Mouse (Mus musculus) embryonic facial prominence, embryonic 11.5 days (tissue): Measurements from ENCODE around the gene Psmb8. TPM values are rescaled to one million over a fixed set of nuclear protein-coding genes. Genes with fewer than 3 reads are reported as not detected.

ENCODE experiments used
- ATAC-seq: fragments of 200-750 bp; cut with Nextera tagmentation; replicated peaks from 2 replicates; pipeline ENCODE4 v1.8.0; 2017; ENCODE audit warnings: low read depth; ENCODE audit not compliant: insufficient number of reproducible peaks, low FRiP score, low TSS enrichment
- DNase-seq: peaks from one replicate; pipeline ENCODE4 v3.0.0-alpha.2; 2015; ENCODE audit warnings: low spot score
- H3K27ac ChIP-seq: fragments of 300-500 bp; sonication (generic); replicated peaks from 2 replicates; pipeline ENCODE4 v1.5.1; 2014; ENCODE audit warnings: mild to moderate bottlenecking, low read depth, low read length, control low read depth
- H3K27me3 ChIP-seq: fragments of 300-500 bp; sonication (generic); 2 replicates; pipeline ENCODE4 v1.6.1; 2014; ENCODE audit warnings: mild to moderate bottlenecking, low read length, moderate library complexity, mixed read lengths; ENCODE audit not compliant: control insufficient read depth, insufficient read depth
- H3K36me3 ChIP-seq: fragments of 300-500 bp; sonication (generic); replicated peaks from 2 replicates; pipeline ENCODE4 v1.6.1; 2014; ENCODE audit warnings: low read depth, mild to moderate bottlenecking, low read length, moderate library complexity, mixed read lengths; ENCODE audit not compliant: control insufficient read depth, insufficient read depth
- H3K4me1 ChIP-seq: fragments of 300-500 bp; sonication (generic); 2 replicates; pipeline ENCODE4 v1.6.1; 2014; ENCODE audit warnings: low read length, mixed read lengths; ENCODE audit not compliant: control insufficient read depth, insufficient read depth
- H3K4me2 ChIP-seq: fragments of 300-500 bp; sonication (generic); 2 replicates; pipeline ENCODE4 v1.6.1; 2014; ENCODE audit warnings: low read depth, mild to moderate bottlenecking, control low read depth, low read length, moderate library complexity
- H3K4me3 ChIP-seq: fragments of 300-500 bp; sonication (generic); 2 replicates; pipeline ENCODE4 v1.5.1; 2014; ENCODE audit warnings: low read depth, low read length, control low read depth
- H3K9ac ChIP-seq: fragments of 300-500 bp; sonication (generic); replicated peaks from 2 replicates; pipeline ENCODE4 v1.6.1; 2014; ENCODE audit warnings: mild to moderate bottlenecking, control low read depth, low read length
- H3K9me3 ChIP-seq: fragments of 300-500 bp; sonication (generic); replicated peaks from 2 replicates; pipeline ENCODE4 v1.6.1; 2016; ENCODE audit warnings: mild to moderate bottlenecking, low read length, inconsistent platforms, mixed read lengths; ENCODE audit not compliant: control insufficient read depth
- WGBS: fragments of 180-500 bp; shearing (Covaris S2); extraction: QIAGEN DNeasy Blood & Tissue Kit; methylation state at CpG from one replicate; pipeline ENCODE4 v1.1.7; 2014; 5-methylcytosine and 5-hydroxymethylcytosine counted together
- polyA plus RNA-seq: library from polyadenylated mRNA; unstranded; fragments of >200 nt; fragmentation: Nextera tagmentation; extraction: Ambion mirVana; gene quantifications from 2 replicates; pipeline ENCODE4 v1.2.1, GENCODE M21; 2014

Psmb8 gene
- polyA plus RNA-seq, 1 experiment from 2014 or later, result 2.1 TPM

DNA sequence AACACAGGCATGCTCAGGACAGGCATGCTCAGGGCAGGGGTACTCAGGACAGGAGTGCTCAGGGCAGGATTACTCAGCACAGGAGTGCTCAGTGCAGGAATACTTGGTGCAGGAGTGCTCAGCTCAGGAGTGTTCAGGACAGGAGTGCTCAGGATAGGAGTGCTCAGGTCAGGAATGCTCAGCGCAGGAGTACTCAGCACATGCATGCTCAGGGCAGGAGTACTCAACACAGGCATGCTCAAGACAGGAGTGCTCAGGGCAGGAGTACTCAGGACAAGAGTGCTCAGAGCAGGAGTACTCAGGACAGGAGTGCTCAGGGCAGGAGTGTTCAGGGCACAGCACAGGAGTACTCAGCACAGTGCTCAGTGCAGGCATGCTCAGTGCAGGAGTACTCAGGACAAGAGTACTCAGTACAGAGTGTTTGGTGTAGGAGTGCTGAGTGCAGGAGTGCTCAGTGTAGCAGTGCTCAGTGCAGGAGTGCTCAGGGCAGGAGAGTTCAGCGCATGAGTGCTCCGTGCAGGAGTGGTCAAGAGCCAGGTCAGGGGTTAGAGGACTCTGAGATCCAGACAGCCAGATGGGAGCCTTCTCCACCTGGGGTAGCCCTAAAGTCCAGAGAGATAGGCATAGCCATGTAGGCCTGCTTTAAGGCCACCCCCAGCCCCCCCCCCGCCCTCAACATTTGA lies 5.4 kb downstream of the Psmb8 start:
- 73% methylated on average over 4 of the region's 4 CpGs for WGBS
- H3K27me3 ChIP-seq, result peaks cover 41% of the 10 kb centered on the region
- H3K36me3 ChIP-seq, result no peaks in the 10 kb centered on the region
- H3K9ac ChIP-seq, result no peak overlapping the region
- ATAC-seq (peak; percentile 55; the same call in 1 of the 2 replicates), DNase-seq (no peak)
- no peak overlapping the region for H3K4me2 ChIP-seq
- H3K27ac ChIP-seq, result no peak overlapping the region
- H3K9me3 ChIP-seq, result no peaks in the 10 kb centered on the region
- H3K4me3 ChIP-seq, result no peak overlapping the region
- H3K4me1 ChIP-seq, result no peaks in the 10 kb centered on the region

DNA sequence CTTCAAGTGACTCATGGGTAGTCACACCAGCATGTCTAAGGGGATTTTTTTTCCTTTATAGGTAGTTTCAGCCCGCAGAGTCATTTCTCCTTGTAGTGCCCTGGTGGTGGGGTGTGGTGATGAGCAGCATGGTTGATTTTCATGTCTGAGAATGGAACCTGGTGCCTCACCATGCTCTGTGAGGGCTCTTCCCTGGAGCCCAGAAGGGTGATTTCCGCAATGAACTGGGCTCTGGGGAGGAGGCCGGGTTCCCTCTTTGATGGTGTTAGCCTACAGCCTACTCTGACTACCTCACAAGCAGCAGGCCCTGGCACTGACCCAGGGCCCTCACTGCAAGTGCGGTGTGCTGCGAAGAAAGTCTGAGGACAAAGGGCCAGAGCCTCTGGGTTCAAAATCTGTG lies 5.9 kb downstream of the Psmb8 start, which contains the start of gene Tap2:
TSS of gene Tap2 (plus strand) at position 84 of the 400 bp plus-strand sequence.
- Histone ChIP-seq H3K4me1 (no peaks in the 10 kb centered on the region), H3K36me3 (no peaks in the 10 kb centered on the region), H3K4me3 (peak within 1 kb of the TSS; percentile 59), H3K27me3 (peaks cover 35% of the 10 kb centered on the region), H3K27ac (no peak within 1 kb of the TSS), H3K4me2 (peak within 1 kb of the TSS; percentile 59), H3K9ac (peak within 1 kb of the TSS; percentile 40), H3K9me3 (no peaks in the 10 kb centered on the region)
- DNase-seq (no peak), ATAC-seq (no peak)
- WGBS, result 48% methylated on average over 5 of the region's 5 CpGs

DNA sequence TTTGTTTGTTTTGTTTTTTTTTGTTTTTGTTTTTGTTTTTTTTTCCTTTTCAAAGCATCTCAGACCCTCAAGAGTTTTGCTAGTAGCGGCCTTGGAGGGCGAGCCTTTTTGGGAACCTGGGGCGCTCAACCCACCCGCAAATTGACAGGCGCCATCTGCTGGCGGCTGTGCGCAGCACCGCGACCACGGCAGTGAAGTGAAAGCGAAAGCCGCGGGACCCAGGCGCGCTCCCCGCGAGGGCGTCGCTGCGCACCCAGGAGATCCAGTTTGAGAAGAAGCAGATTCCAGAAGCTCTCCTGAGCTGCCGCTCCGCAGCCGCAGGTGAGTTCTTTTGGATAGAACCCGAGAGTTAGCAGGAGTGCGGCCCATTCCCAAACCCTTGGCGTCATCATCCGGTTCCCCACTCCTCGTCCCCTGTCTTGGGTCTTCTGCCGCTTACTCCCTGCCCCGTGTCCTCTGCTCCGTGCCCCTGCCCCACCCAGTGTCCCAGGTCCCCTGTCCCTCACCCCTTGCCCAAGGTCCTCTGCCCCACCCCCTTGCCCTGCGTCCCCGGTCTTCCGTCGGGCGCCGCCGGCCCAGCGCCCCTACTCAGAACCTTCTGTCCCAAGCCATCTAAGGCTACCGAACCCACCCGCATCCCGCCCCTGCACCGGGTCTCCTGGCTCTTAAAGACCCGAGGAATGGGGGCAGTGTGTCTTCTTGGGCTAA lies 6.9 kb downstream of the Psmb8 start:
- Histone ChIP-seq H3K4me3 (peak overlapping the region; percentile 59), H3K4me1 (no peaks in the 10 kb centered on the region), H3K27ac (no peak overlapping the region), H3K9ac (peak overlapping the region; percentile 40), H3K9me3 (no peaks in the 10 kb centered on the region), H3K4me2 (peak overlapping the region; percentile 59), H3K36me3 (no peaks in the 10 kb centered on the region), H3K27me3 (peaks cover 29% of the 10 kb centered on the region)
- ATAC-seq (no peak), DNase-seq (peak; percentile 85)
- under 1% methylated on average over 44 of the region's 44 CpGs for WGBS

- Histone ChIP-seq H3K27me3 (peaks cover 29% of the 10 kb centered on the region), H3K4me1 (no peaks in the 10 kb centered on the region), H3K27ac (no peak overlapping the region), H3K4me3 (peak overlapping the region; percentile 59), H3K4me2 (peak overlapping the region; percentile 59), H3K9me3 (no peaks in the 10 kb centered on the region), H3K9ac (peak overlapping the region; percentile 40), H3K36me3 (no peaks in the 10 kb centered on the region)
- ATAC-seq (no peak), DNase-seq (no peak)
- WGBS, result 15% methylated on average over 18 of the region's 18 CpGs
Observed at GRCm38 (mm10) chr17:34205021-34205745, 7.7 kb downstream of the Psmb8 start.

- Histone ChIP-seq H3K4me3 (no peak overlapping the region), H3K27me3 (peaks cover 27% of the 10 kb centered on the region), H3K9ac (no peak overlapping the region), H3K27ac (no peak overlapping the region), H3K4me2 (0 out of 2 replicates have a peak overlapping the region, but pooled peaks have one; percentile 10), H3K36me3 (no peaks in the 10 kb centered on the region), H3K9me3 (no peaks in the 10 kb centered on the region), H3K4me1 (no peaks in the 10 kb centered on the region)
- ATAC-seq (no peak), DNase-seq (peak; percentile 46)
- WGBS, result 21% methylated on average over 9 of the region's 9 CpGs
Observed at GRCm38 (mm10) chr17:34205746-34206176, 8.2 kb downstream of the Psmb8 start.

DNA sequence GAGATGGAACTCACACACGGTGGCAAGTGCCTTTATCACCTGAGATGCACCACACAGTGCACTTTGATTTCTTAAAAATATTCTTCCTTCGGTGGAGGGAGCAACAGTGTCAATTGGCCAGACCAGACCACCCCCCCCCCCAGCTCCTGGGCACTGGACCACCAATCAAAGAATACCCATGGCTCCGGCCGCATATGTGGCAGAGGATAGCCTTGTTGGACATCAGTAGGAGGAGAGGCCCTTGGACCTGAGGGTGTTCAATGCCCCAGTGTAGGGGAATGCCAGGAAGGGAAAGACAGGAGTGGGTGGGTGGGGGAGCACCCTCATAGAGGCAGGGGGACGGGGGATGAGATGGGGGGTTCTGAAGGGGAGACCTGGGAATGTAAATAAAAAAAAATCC lies 9.2 kb downstream of the Psmb8 start:
- Histone ChIP-seq H3K4me1 (no peaks in the 10 kb centered on the region), H3K36me3 (no peaks in the 10 kb centered on the region), H3K4me3 (no peak overlapping the region), H3K9me3 (no peaks in the 10 kb centered on the region), H3K27ac (no peak overlapping the region), H3K27me3 (peaks cover 28% of the 10 kb centered on the region), H3K4me2 (no peak overlapping the region), H3K9ac (no peak overlapping the region)
- DNase-seq (no peak), ATAC-seq (no peak)
- 88% methylated on average over 5 of the region's 5 CpGs for WGBS

DNA sequence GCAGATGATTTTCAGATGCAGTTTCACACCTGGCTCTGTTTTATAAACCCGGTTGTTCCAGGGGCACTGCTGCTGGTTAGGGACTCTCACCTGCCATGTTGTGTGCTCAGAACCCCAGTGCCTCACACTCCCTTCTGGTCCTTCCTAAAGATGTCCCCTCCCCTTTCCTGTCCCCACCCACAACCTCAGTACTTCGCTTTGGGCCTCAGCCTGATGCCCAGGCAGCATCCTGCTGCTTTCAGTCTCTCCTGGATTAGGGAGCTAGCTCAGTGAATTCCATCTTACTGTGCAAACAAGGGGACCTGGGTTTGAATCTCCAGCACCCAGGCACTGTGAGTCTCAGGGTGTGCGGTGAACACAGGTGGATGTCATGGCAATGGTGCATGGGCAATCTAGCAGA lies 9.9 kb downstream of the Psmb8 start:
- no peak overlapping the region for H3K4me3 ChIP-seq
- H3K27me3 ChIP-seq, result peaks cover 33% of the 10 kb centered on the region
- H3K36me3 ChIP-seq, result no peaks in the 10 kb centered on the region
- DNase-seq, result no peak
- H3K4me2 ChIP-seq, result no peak overlapping the region
- H3K4me1 ChIP-seq, result no peaks in the 10 kb centered on the region
- no peak overlapping the region for H3K27ac ChIP-seq
- ATAC-seq, result no peak
- 49% methylated on average over 3 of the region's 3 CpGs for WGBS
- no peaks in the 10 kb centered on the region for H3K9me3 ChIP-seq
- H3K9ac ChIP-seq, result no peak overlapping the region
